Mouse (Mus musculus): ENCODE measurements around the gene Klf6.

GRCm38 (mm10) chr13:5888164-5888563, 26.9 kb downstream of the Klf6 start:
- TF ChIP-seq CTCF (conservative IDR thresholded peaks at IDR 0.05 in 1 of 2, IDR thresholded peaks at IDR 0.05 in 1 of 2; ENCODE audit: low read depth in 2 of 2, low read length in 2 of 2) (no peak), POLR2A (IDR thresholded peaks at IDR 0.05; ENCODE audit: low read depth, low read length) (no peak), EP300 (IDR thresholded peaks at IDR 0.05; ENCODE audit: low read length) (peak; percentile 25; the same call in 1 of the 2 replicates)
